Mouse (Mus musculus) CD4-positive helper T cell, adult 2 months (primary cell): ENCODE data around the gene Cog4.

Experiments used
- DNase-seq: peaks from one replicate; pipeline ENCODE4 v3.0.0-alpha.2; 2012; ENCODE audit warnings: low read depth, missing footprints, low spot score

Gene Cog4

DNA sequence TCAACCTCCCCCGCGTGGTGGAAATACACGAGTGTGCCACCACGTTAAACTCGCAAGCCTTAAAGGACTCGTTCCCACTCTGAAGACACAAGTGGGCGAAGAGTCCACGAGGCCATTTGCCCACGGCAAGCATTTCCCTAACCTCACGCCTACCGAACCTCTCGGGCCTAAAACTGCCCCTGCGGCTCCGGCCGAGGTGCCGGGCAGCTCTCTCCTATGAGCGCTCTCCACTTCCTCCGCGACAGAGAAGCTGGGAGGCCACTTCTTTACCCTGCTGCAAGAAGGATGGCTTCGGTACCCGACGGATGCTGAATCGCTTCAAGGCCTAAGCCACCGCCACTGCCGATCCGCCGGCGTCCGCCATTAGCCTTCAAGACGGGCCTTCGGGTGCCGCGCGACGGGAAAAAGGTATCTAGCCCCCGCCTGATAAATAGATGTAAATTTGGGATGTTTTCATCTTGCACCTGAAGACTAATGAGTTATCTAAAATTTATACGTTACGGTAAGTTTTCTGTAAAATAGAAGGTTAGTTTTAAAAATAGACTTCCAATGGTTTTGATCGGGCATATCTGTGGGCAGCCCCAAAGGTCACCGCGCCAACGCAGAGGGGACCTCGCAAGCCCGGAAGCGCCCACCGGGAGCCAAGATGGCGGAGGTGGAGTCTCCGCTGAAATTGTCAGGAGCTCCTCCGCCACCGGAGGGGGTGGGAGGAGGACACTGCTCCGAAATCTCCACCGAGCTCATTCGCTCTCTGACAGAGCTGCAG, at the start of gene Cog4, which contains the start of gene Sf3b3:
Gene Cog4, plus strand, starts transcription at position 196 of the 766 bp plus-strand sequence.
Gene Sf3b3, minus strand, starts transcription at position 383 of the 766 bp plus-strand sequence.
- DNase-seq = peak; percentile 92

DNA sequence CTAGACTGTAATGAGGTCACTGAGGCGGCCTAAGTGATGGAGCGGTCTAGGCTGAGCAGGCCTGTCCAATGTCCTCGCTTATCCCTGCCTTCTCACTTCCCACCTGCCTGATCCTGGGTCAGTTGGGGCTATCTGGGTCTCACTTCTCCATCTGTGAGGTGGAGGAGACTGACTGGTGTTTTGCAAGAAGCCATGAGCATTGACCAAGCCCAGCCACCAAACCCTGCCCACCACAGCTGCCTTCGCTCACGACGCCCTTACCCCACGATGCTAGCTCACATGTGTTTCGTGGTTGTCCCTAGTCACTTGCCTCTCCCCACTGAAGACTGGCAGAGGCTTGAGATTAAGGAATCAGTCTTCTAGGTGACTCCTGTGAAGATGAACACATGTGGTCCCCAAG, 49.3 kb upstream of the Cog4 start:
- no peak for DNase-seq

DNA sequence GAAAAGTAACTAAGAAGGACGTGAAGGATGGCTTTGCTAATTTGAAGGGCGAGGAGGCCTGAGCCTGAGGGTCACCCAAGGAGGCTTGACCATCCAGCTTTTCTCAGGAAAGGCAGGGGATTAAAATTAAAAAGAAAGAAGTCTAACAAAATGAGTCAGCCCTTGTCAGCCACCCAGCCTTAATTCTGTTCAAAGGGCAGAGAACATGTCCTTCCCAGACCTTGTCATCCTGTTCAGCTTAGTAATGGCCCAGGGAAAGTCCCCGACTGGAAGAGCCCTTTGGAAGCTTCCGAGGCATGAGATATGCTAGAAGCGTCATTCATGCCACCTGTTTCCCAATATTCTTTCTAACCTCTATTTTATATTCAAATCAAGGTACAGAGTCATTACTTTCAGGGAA, 43.4 kb upstream of the Cog4 start:
- no peak for DNase-seq

DNA sequence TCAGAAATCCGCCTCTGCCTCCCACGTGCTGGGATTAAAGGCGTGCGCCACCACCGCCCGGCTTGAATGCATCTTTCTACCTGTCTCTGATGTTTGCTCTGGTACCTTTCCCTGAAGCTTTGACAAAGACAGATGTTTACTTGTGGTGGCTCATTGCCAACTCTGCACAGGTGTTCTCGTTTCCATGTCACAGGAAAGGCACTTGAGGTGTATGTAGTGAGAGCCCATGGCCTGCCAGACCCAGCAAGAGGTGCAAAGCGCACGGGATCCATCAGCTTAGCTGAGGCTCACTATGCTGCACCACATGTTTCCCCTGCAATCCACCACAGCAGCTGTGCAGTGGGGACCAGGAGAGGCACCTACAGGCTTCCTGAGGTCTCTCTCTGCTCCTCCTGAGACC, 42.5 kb upstream of the Cog4 start:
- no peak for DNase-seq

DNA sequence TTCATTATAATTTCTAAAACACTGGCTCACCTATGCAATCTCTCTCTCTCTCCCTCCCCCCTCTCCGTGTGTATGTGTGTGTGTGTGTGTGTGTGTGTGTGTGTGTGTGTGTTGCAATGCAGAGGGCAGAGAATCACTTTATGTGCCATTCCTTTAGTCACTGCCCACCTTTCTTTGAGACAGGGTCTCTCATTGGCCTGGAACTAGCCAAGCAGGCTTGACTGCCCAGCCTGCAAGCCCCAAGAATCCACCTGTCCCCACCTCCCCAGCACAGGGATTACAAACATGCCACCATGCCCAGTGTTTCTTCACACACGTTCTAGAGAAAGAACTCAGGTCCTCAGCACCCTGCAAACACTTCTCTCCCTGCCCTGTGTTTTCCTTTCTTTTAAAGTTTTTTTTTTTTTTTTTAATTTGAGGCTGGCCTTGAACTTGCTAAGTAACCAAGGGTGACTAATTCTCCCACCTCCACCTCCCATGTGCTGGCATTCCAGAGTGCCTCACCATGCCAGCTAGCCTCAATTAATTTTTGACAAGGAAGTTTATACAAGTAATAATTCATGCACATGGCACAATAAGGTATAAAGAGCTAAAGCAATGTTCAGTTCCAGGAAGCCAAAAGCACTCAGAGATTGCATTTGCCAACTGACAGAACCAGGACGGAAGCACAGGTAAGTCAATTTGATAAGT, 41.4 kb upstream of the Cog4 start:
- DNase-seq = no peak

DNA sequence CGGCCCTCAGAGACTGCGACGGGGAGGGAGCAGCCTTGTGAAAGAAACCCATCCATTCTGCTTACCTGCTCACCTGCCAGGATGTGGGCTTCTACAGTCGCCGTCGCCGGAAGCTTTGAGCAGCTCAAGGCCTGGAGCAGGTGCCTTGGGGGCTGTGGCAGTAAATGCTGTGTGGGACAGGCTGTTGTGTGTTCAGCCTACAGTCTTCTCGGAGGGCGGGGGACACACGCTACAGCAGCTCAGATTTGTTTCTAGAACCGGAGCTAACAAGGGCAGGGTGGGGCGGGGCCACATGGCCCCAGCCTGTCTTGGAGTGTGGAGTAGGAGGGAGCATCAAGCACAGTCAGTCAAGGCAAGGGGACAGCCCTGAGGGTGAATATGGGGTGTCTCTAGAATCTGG, 40.7 kb upstream of the Cog4 start, which contains the start of gene Il34:
Gene Il34, minus strand, starts transcription at position 256 of the 400 bp plus-strand sequence.
- DNase-seq = peak; percentile 55

DNA sequence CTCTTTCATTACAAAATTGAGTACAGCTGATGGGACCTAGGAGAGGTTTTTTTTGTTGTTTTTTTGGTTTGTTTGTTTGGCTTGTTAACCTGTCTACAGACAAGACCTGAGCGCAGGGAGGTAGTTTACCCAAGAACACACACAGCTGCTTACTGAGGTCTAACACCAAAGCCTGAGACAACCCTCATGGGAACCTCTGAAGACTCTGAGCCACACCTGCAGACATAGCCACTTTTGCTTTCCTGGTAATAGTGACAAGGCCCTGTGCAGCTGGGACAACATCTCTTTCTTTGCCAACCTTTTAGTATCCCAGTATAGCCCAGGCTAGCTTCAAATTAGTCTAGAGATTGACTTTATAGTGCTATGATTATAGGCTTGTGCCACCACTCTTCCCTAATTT, 40.3 kb upstream of the Cog4 start:
- no peak for DNase-seq

DNA sequence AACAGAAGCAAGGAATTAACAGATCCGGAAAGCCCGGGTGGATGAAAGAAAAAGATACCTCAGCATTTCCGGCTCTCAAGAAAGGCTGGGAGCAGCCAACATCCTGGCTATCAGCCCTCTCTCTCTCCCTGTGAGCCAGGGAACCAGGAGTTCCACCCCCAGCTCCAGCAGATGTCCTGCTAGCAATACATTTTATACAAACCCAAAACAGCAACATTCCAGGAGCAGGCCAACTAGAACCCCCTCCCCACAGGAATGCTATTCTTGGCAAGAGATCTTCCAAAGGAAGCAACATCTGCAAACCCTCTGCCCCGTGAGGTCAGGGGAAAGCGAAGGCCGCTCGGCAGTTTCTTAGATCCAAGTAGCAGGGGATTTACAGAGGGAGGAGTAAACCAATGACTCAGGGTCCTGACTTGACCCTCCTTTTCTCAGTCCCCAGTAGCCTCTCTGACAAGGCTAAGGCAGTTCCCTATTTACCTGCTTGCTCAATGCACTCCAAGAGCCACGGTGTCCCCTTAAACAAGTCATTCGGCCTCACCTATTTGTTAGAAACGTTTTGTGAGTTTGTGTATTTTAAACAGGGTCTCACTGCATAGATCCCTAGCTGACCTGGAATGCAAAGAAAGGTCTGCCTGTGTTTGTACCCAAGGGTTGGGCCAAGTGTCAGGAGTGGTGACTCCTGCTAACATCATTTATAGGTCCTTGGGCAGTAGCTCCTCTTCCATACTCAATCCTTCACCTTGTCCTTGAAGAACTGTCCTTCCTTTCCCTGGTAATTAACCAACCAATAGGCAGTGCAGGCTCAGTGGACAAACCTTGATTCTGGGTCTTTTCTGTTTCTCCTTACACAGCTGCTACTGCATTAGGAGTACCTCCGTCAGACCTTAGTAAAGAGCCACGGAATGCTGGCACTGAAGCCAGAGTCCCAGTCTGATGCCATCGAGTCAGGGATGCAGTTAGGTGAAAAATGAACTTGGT, 37.6 kb upstream of the Cog4 start:
- DNase-seq = no peak

DNA sequence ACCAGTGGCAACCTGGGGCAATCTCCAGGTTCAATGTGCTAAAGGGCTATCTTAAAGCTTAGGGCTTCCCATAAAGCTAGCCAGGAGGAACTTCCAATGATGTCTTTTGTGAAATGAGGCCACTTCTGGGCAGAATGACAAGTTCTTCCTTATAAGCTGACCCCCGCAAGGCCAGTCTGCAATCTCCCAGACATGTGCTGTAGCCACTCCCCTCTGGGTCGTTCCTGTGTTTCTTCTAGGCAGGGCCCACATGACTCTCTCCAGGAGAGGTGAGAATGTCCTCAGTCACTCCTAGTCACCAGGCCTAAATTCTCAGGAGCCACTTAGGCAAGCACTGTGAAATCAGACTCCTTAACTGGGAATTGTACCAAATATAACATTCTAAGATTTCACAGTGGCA, 36.6 kb upstream of the Cog4 start:
- no peak for DNase-seq

DNA sequence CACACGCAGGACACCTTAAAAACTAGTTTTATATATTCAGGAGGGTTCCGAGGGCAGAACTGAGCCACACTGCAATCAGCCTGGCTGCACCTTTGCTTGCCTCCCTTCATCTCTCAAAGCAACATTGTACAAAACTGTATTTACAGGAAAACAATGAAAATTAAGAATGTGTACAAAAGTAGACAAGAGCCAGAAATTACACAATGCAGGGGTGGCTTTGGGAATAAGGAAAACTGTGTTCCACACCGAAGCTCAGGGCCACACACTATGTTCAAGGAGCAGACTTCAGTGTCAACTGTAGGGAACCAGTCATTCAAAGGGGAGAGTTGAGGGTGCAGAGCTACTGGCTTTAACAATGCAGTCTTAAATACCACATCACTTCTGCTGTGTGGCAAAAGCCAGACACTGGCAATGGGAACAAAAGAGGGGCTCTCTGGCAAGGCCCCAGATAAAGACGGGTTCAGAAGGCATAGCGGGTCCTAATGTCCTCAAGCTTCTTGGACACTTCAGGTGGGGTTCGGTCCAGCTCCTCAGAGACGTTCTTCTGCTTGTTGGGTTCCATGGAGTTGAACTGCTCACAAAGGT, 35.8 kb upstream of the Cog4 start:
- no peak for DNase-seq

DNA sequence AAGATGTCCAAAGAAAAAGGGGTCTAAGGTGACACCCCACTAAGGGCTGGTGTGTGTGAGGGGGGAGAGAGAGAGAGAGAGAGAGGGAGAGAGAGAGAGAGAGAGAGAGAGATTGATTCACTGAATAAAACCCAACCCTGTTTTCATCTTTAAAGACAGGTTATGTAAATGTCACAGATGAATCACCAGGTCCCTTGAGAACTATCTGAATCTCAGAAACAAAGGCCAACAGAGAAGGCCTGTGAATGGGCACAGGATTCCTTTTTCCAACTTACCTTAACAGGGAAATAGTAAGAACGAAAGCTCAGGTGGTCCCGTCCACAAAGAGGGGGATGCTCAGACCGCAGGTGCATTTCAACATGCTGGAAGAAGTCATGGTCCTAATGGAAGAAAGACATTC, 35.3 kb upstream of the Cog4 start:
- no peak for DNase-seq

DNA sequence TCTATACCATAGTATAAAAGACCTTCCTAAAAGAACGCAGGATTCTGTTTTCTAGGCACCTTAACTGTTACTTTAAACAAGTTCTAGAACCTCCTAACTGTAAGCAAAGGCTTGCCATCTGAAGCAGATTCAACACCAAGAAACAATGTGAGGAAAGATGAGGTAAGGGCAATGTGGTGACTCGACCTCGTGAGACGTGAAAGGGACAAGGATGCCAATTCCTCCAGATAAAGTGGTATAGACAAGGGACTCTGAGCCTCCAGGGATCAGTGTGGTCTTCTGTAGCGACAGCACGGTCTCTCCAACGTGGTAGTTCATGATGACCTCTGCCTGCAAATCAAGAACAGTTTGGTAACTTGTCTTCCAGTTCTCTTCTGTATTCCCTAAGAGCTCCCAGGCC, 34.6 kb upstream of the Cog4 start:
- no peak for DNase-seq

DNA sequence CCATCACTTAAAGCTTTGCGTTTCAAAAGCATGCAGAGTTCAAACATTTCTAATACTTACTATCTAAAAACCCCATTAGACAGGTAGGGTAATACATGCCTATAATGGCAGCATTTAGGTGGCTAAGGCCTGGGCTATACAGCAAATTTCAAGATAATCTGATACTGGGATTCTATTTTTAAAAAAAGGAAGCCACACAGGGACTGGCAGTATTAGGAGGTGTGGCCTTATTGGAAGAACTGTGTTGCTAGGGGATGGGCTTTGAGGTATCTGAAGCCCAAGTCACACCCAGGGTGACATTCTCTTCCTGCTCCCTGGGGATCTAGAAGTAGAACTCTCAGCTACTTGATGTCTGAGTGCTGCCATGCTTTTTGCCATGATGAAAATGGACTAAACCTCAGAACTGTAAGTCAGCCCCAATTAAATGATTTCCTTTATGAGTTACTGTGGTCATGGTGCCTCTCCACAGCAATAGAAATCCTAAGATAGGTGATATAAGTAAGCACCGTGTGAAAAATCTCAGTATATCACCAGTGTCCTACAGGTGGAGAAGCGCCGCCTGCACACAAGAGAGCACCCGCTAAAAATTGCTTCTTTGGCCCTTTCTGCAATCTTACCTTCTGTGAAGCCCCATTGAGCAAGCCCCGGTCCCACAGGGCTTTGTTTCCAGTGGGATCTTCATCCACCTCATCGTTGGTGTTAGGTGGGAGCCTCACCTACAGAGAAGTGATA, 33.9 kb upstream of the Cog4 start:
- DNase-seq = no peak

DNA sequence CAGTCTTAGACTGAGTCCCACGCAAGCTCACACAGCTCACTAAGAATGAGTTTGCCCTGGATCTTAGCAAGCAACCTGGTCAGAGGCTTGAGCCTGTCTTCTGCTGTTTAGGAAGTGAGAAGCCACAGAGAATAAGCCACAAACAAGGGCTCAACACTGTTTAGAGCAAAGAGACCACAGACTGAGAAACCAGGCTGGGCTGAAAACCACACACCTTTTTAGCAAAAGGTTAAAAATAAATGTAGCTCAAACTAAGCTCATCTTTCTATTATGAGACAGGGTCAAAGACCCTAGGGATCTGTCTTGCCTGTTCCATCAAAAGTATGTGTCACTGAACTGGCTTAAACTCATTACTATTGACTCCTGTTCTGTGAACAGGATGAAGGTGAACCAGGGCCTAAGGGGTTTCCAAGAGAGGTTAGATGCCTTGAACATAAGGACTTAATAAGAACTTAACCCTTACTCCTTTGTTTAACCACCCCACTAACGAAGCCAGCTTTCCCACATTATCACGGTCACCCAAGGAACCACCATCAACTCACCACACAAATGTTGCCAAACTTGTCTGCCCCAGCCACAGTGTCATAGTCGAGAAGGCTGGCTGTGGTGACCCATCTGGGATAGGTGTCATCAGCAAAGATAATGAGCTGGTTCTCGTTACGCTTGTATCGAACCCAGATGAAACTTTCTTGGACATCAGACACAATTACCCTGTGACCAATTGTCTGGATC, 33.2 kb upstream of the Cog4 start:
- no peak for DNase-seq

DNA sequence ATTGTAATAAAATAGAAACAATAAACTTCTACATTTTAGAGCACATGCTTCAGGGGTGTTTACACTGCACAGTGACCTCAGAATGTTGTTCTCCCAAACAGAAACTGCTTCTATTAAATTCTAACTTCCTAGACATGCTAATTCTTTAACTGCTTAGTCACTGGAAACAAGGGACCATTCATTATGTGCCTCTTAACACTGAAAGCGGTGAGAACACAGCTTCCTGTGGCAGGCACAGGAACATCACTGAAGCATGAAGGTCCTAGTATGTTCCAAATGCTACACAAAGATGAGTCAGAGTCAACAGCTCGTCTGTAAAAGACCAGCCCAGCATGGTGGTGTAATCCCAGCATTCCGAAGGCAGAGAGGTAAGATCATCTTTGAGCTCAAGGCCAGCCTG, 31.1 kb upstream of the Cog4 start:
- no peak for DNase-seq

DNA sequence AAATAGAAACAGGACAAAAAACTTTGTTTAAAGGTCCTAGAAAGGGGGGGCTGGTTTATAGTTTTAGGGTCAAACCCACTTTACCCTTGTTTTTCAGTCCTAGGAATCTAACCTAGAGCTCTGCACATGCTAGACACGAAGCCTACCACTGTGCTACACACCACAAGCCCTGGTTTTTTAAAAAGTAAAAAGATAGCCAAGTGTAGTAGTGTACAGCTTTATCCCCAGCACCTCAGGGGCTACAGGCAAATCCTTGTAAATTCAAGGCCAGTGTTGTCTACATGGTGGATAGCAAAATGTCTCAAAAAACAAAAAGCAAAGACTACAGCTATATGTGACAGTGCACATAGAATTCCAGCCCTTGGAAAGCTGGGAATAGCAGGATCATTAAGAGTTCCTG, 29.4 kb upstream of the Cog4 start:
- DNase-seq = no peak

DNA sequence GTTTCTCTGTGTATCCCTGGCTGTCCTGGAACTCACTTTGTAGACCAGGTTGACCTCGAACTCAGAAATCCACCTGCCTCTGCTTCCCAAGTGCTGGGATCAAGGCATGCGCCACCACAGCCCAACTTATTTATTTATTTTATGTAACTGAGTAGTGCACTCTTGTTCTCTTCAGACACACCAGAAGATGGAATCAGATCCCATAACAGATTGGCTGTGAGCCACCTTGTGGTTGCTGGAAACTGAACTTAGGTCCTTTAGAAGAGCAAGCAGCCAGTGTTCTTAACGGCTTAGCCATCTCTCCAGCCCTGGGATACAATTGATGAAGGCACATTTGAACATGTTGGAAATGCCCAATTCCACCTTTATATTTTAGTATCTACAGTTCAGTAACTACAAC, 27.8 kb upstream of the Cog4 start:
- no peak for DNase-seq

DNA sequence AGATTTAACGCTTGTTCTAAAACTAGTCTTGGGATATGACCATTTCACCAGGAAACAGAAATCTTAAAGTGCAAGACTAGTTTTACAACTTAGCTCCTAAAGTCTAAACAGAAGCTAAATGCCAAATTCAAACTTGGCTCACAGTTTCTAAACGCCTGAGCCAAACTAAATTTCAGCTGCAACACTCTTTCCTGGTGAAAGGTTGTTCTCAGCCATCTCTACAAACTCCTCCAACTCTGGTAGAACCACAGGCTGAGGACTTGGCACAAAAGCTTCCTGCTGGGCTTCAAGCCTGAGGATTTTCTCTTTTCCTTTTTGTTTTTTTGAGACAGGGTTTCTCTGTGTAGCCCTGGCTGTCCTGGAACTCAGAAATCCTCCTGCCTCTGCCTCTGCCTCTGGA, 26.1 kb upstream of the Cog4 start:
- no peak for DNase-seq

DNA sequence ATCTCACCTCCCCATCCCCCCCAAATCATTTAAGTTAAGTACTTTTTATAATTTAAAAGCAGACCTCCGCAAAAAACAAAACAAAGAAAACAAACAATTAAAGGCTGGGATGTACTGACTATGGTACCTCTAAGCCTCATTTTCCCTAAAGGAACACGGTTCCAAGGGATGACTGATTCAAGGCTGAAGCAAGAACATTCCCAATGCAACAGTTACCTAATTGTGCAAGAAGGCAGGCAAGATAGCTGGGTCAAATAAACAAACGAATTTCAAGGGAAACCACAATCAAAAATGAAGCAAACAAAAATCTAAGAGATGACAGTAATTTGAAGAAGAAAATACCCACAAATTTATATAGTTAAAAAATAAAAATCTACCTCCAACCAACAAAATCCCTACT, 24.4 kb upstream of the Cog4 start:
- no peak for DNase-seq

DNA sequence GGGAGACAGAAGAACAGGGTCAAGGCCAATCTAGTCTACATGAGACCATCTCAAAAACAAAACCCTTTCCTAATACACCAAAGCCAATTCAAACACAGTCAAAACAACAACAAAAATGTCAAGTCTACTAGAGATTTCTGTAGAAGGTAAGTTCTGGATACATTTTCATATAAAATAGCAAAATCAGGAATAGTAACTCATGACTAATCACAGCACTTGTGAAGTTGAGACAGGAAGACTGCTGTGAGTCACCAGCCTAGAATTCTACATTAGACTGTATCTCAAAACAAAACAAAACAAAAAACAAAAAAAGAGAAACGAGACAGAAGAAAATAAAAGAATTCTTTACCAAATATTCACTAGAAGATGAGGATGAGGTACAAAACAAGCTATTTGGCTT, 21.5 kb upstream of the Cog4 start:
- DNase-seq = no peak
